Mouse (Mus musculus): Measurements from ENCODE around the gene Mrps14. TPM values are rescaled to one million over a fixed set of nuclear protein-coding genes. Genes with fewer than 3 reads are reported as not detected.
A peak's percentile ranks its signal among the peaks of the same experiment; 100 is the strongest.

The Mrps14 gene
- total RNA-seq (2014; rRNA removed): 10.6 and 17.7 TPM in 2 replicates
- 110 and 111 TPM in 2 replicates for polyA plus RNA-seq (2015; fragmentation: Nextera tagmentation; extraction: Ambion mirVana)

GRCm38 (mm10) chr1:160194529-160195336, at the start of gene Mrps14:
TSS of gene Mrps14 (plus strand) at chr1:160195215.
- peak; percentile 92 for TF ChIP-seq CTCF (IDR thresholded peaks at IDR 0.05)
- H3K27me3 ChIP-seq (ENCODE audit: insufficient read depth, low read length): no peaks in the 10 kb centered on the region
- peak within 1 kb of the TSS; percentile 87 for H3K9ac ChIP-seq (replicated peaks; ENCODE audit: low read length, poor library complexity, severe bottlenecking)
- peak within 1 kb of the TSS; percentile 78 for H3K4me2 ChIP-seq (ENCODE audit: low read depth, low read length, poor library complexity, severe bottlenecking)
- 6% methylated on average over 31 of the region's 31 CpGs for WGBS
- no peaks in the 10 kb centered on the region for H3K9me3 ChIP-seq (ENCODE audit: low read length)
- H3K4me3 ChIP-seq (ENCODE audit: low read depth, low read length): peak within 1 kb of the TSS; percentile 88
- no peaks in the 10 kb centered on the region; the same call in 1 of the 2 replicates for H3K4me1 ChIP-seq (ENCODE audit: insufficient read depth, low read length)
- DNase-seq (ENCODE audit: low spot score) (peak; percentile 100), ATAC-seq (ENCODE audit: low FRiP score) (peak; percentile 99)
- H3K36me3 ChIP-seq (ENCODE audit: insufficient read depth, low read length): peaks cover 12% of the 10 kb centered on the region; the same call in 1 of the 2 replicates
- peak within 1 kb of the TSS; percentile 84 for H3K27ac ChIP-seq (ENCODE audit: low read depth, low read length)

GRCm38 (mm10) chr1:160145606-160146005, 49.4 kb upstream of the Mrps14 start:
- Histone ChIP-seq H3K4me1 (ENCODE audit: insufficient read depth, low read length) (0 out of 2 replicates have a peak, but pooled peaks cover 3% of the 10 kb centered on the region), H3K27ac (ENCODE audit: low read depth, low read length) (no peak overlapping the region), H3K36me3 (ENCODE audit: insufficient read depth, low read length) (no peaks in the 10 kb centered on the region), H3K27me3 (ENCODE audit: insufficient read depth, low read length) (no peaks in the 10 kb centered on the region), H3K4me2 (ENCODE audit: low read depth, low read length, poor library complexity, severe bottlenecking) (no peak overlapping the region), H3K4me3 (ENCODE audit: low read depth, low read length) (no peak overlapping the region), H3K9me3 (ENCODE audit: low read length) (no peaks in the 10 kb centered on the region), H3K9ac (replicated peaks; ENCODE audit: low read length, poor library complexity, severe bottlenecking) (no peak overlapping the region)
- no peak for TF ChIP-seq CTCF (IDR thresholded peaks at IDR 0.05)
- WGBS: 86% methylated on average over 3 of the region's 3 CpGs
- no peak for DNase-seq (ENCODE audit: low spot score)
- no peak for ATAC-seq (ENCODE audit: low FRiP score)

- Histone ChIP-seq H3K9me3 (ENCODE audit: low read length) (no peaks in the 10 kb centered on the region), H3K27ac (ENCODE audit: low read depth, low read length) (no peak overlapping the region), H3K27me3 (ENCODE audit: insufficient read depth, low read length) (no peaks in the 10 kb centered on the region), H3K4me1 (ENCODE audit: insufficient read depth, low read length) (0 out of 2 replicates have a peak, but pooled peaks cover 3% of the 10 kb centered on the region), H3K9ac (replicated peaks; ENCODE audit: low read length, poor library complexity, severe bottlenecking) (no peak overlapping the region), H3K4me3 (ENCODE audit: low read depth, low read length) (no peak overlapping the region), H3K36me3 (ENCODE audit: insufficient read depth, low read length) (no peaks in the 10 kb centered on the region), H3K4me2 (ENCODE audit: low read depth, low read length, poor library complexity, severe bottlenecking) (no peak overlapping the region)
- TF ChIP-seq CTCF (IDR thresholded peaks at IDR 0.05): no peak
- DNase-seq (ENCODE audit: low spot score): no peak
- WGBS: 92% methylated on average over 7 of the region's 7 CpGs
- ATAC-seq (ENCODE audit: low FRiP score): no peak
Measured at GRCm38 (mm10) chr1:160147274-160147673, 47.7 kb upstream of the Mrps14 start.

GRCm38 (mm10) chr1:160149291-160149906, 45.6 kb upstream of the Mrps14 start:
- H3K36me3 ChIP-seq (ENCODE audit: insufficient read depth, low read length): no peaks in the 10 kb centered on the region
- no peak overlapping the region for H3K9ac ChIP-seq (replicated peaks; ENCODE audit: low read length, poor library complexity, severe bottlenecking)
- TF ChIP-seq CTCF (IDR thresholded peaks at IDR 0.05): no peak
- ATAC-seq (ENCODE audit: low FRiP score) (peak; percentile 69), DNase-seq (ENCODE audit: low spot score) (peak; percentile 47)
- H3K4me2 ChIP-seq (ENCODE audit: low read depth, low read length, poor library complexity, severe bottlenecking): no peak overlapping the region
- 55% methylated on average over 11 of the region's 11 CpGs for WGBS
- 0 out of 2 replicates have a peak overlapping the region, but pooled peaks have one; percentile 13 for H3K27ac ChIP-seq (ENCODE audit: low read depth, low read length)
- H3K9me3 ChIP-seq (ENCODE audit: low read length): no peaks in the 10 kb centered on the region
- H3K27me3 ChIP-seq (ENCODE audit: insufficient read depth, low read length): no peaks in the 10 kb centered on the region
- no peak overlapping the region for H3K4me3 ChIP-seq (ENCODE audit: low read depth, low read length)
- H3K4me1 ChIP-seq (ENCODE audit: insufficient read depth, low read length): 0 out of 2 replicates have a peak, but pooled peaks cover 3% of the 10 kb centered on the region

- ATAC-seq (ENCODE audit: low FRiP score) (no peak), DNase-seq (ENCODE audit: low spot score) (no peak)
- Histone ChIP-seq H3K4me2 (ENCODE audit: low read depth, low read length, poor library complexity, severe bottlenecking) (no peak overlapping the region), H3K4me1 (ENCODE audit: insufficient read depth, low read length) (0 out of 2 replicates have a peak, but pooled peaks cover 3% of the 10 kb centered on the region), H3K9ac (replicated peaks; ENCODE audit: low read length, poor library complexity, severe bottlenecking) (no peak overlapping the region), H3K9me3 (ENCODE audit: low read length) (no peaks in the 10 kb centered on the region), H3K27ac (ENCODE audit: low read depth, low read length) (no peak overlapping the region), H3K27me3 (ENCODE audit: insufficient read depth, low read length) (no peaks in the 10 kb centered on the region), H3K36me3 (ENCODE audit: insufficient read depth, low read length) (no peaks in the 10 kb centered on the region), H3K4me3 (ENCODE audit: low read depth, low read length) (no peak overlapping the region)
- TF ChIP-seq CTCF (IDR thresholded peaks at IDR 0.05): no peak
- WGBS: 73% methylated on average over 3 of the region's 3 CpGs
Measured at GRCm38 (mm10) chr1:160150726-160151125, 44.3 kb upstream of the Mrps14 start.

GRCm38 (mm10) chr1:160153480-160153879, 41.5 kb upstream of the Mrps14 start, which contains the start of gene Tnn:
TSS of gene Tnn (minus strand) at chr1:160153580.
- no peak within 1 kb of the TSS for H3K4me2 ChIP-seq (ENCODE audit: low read depth, low read length, poor library complexity, severe bottlenecking)
- H3K36me3 ChIP-seq (ENCODE audit: insufficient read depth, low read length): no peaks in the 10 kb centered on the region
- WGBS: 68% methylated on average over 8 of the region's 8 CpGs
- 0 out of 2 replicates have a peak, but pooled peaks cover 3% of the 10 kb centered on the region for H3K4me1 ChIP-seq (ENCODE audit: insufficient read depth, low read length)
- no peak within 1 kb of the TSS for H3K9ac ChIP-seq (replicated peaks; ENCODE audit: low read length, poor library complexity, severe bottlenecking)
- H3K9me3 ChIP-seq (ENCODE audit: low read length): no peaks in the 10 kb centered on the region
- DNase-seq (ENCODE audit: low spot score): no peak
- H3K27me3 ChIP-seq (ENCODE audit: insufficient read depth, low read length): no peaks in the 10 kb centered on the region
- TF ChIP-seq CTCF (IDR thresholded peaks at IDR 0.05): no peak
- no peak within 1 kb of the TSS for H3K27ac ChIP-seq (ENCODE audit: low read depth, low read length)
- H3K4me3 ChIP-seq (ENCODE audit: low read depth, low read length): no peak within 1 kb of the TSS
- no peak for ATAC-seq (ENCODE audit: low FRiP score)
